Comparison of ENCODE assay signal across 18 mouse cellular contexts in the genomic region with DNA sequence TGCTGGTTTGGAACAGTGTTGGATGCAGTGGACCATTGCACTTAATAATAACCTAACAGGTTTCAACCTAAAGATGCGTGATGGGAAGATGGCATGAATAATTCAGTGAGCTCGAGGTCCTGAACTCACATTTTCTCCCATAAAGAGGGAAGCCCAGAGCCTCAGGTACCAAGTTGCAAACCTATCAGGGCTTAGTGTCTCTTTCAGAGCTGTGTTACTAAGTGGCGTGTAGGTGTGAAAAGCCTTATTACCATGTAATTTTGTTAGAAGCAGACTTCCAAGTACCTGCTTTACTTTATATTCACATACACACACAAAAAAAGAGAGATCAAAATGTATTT.
DNase-seq lines count a peak whose midpoint lies in the region; ATAC-seq and TF ChIP-seq lines count a peak whose summit lies in the region.
"Had no signal": no experiment of that assay in that cellular context is flagged by ENCODE, and none has a peak within 500 bp of the region (broad histone marks: within the 10 kb centered on the region; RNA-seq: fewer than 3 reads in every experiment).

No protein-coding gene starts in this region.

- H3K4me2 ChIP-seq in hindbrain, embryonic 14.5 days (replicated peaks) = no peak overlapping the region
- H3K4me2 ChIP-seq: liver, embryonic 13.5 days had no signal

- DNase-seq in heart, adult 2 months = no peak
- no peak for DNase-seq in heart, adult 18-20 months
- DNase-seq in layer of hippocampus, adult 2 months (ENCODE audit: low spot score in 2 of 2) = no peak
- no peak for DNase-seq in layer of hippocampus, adult 9-10 months (ENCODE audit: low spot score)
- DNase-seq in hindbrain, embryonic 14.5 days (ENCODE audit: low spot score) = no peak
- no peak for DNase-seq in cerebellum, adult 11-12 months
- DNase-seq in thymus, postnatal 4 days = no peak
- DNase-seq: cerebellum, adult 9-11 months; gastrocnemius, postnatal 25 days; kidney, adult 2 months; kidney, postnatal 10 days; liver, embryonic 13.5 days; lung, postnatal 14 days; thymus, adult 2 months had no signal

- H3K27ac ChIP-seq in heart, adult 2 months = peak overlapping the region; percentile 79
- peak overlapping the region; percentile 90 for H3K27ac ChIP-seq in layer of hippocampus, adult 2 months
- H3K27ac ChIP-seq in cortical plate, adult 2 months (ENCODE audit: insufficient read depth, low read length) = peak overlapping the region; percentile 66; the same call in 1 of the 2 replicates
- H3K27ac ChIP-seq in hindbrain, embryonic 14.5 days = peak overlapping the region; percentile 77; the same call in 1 of the 2 replicates
- H3K27ac ChIP-seq: embryonic facial prominence, embryonic 10.5 days; liver, embryonic 13.5 days; stomach, postnatal 0 days had no signal

- 0 out of 2 replicates have a peak, but pooled peaks cover 2% of the 10 kb centered on the region for H3K36me3 ChIP-seq in heart, adult 2 months (ENCODE audit: control insufficient read depth, insufficient read depth, low read length)
- no peaks in the 10 kb centered on the region for H3K36me3 ChIP-seq in hindbrain, embryonic 14.5 days (replicated peaks; ENCODE audit: control insufficient read depth, insufficient read depth)
- H3K36me3 ChIP-seq: embryonic facial prominence, embryonic 10.5 days; liver, embryonic 13.5 days had no signal

- no peaks in the 10 kb centered on the region for H3K27me3 ChIP-seq in heart, adult 2 months (ENCODE audit: control insufficient read depth, insufficient read depth, low read length)
- no peaks in the 10 kb centered on the region for H3K27me3 ChIP-seq in hindbrain, embryonic 14.5 days (ENCODE audit: control insufficient read depth, insufficient read depth, low read length)
- H3K27me3 ChIP-seq: liver, embryonic 13.5 days had no signal

- no peak for ATAC-seq in hindbrain, embryonic 14.5 days (ENCODE audit: low FRiP score)
- ATAC-seq: CD4-positive, CD25-positive, alpha-beta regulatory T cell, adult 4 months had no signal

- intact Hi-C loops in heart, adult 2 months (cut with DNase I) = loop anchor here (5.0 to 10.0 kb wide), 2 partner anchors 124 to 411 kb away; no protein-coding TSS in a partner anchor

- no peak for TF ChIP-seq POLR2A in heart, adult 2 months (IDR thresholded peaks at IDR 0.05; ENCODE audit: insufficient read depth, low read depth, low read length)
- TF ChIP-seq POLR2A in cortical plate, adult 2 months (IDR thresholded peaks at IDR 0.05; ENCODE audit: extremely low read depth, insufficient read depth, low read length) = no peak

- TF ChIP-seq CTCF in heart, adult 2 months (IDR thresholded peaks at IDR 0.05) = no peak
- no peak for TF ChIP-seq CTCF in layer of hippocampus, adult 2 months (conservative IDR thresholded peaks at IDR 0.05)
- TF ChIP-seq CTCF in cortical plate, adult 2 months (IDR thresholded peaks at IDR 0.05; ENCODE audit: extremely low read depth, insufficient read depth, low read length) = no peak

- no peaks in the 10 kb centered on the region for H3K79me2 ChIP-seq in heart, adult 2 months (replicated peaks; ENCODE audit: control insufficient read depth, insufficient read depth, low read length)

- no peak overlapping the region for H3K4me3 ChIP-seq in heart, adult 2 months
- no peak overlapping the region for H3K4me3 ChIP-seq in layer of hippocampus, adult 2 months
- H3K4me3 ChIP-seq in cortical plate, adult 2 months (ENCODE audit: insufficient read depth, low read length) = no peak overlapping the region
- no peak overlapping the region for H3K4me3 ChIP-seq in hindbrain, embryonic 14.5 days (replicated peaks; ENCODE audit: low read length)
- H3K4me3 ChIP-seq: embryonic facial prominence, embryonic 10.5 days; liver, embryonic 13.5 days had no signal

- H3K9ac ChIP-seq in heart, adult 2 months (ENCODE audit: low read depth, low read length) = no peak overlapping the region
- no peak overlapping the region for H3K9ac ChIP-seq in hindbrain, embryonic 14.5 days
- H3K9ac ChIP-seq: liver, embryonic 13.5 days had no signal

- 81% methylated on average over 3 of the region's 3 CpGs for WGBS in heart, adult 2 months
- 36% methylated on average over 3 of the region's 3 CpGs for WGBS in hindbrain, embryonic 14.5 days

- TF ChIP-seq EP300 in heart, adult 2 months (IDR thresholded peaks at IDR 0.05; ENCODE audit: insufficient read depth, low read depth, low read length) = no peak

- H3K9me3 ChIP-seq in hindbrain, embryonic 14.5 days (ENCODE audit: control insufficient read depth, low read length) = no peaks in the 10 kb centered on the region
- H3K9me3 ChIP-seq: embryonic facial prominence, embryonic 10.5 days; liver, embryonic 13.5 days had no signal

- no peaks in the 10 kb centered on the region for H3K4me1 ChIP-seq in heart, adult 2 months (ENCODE audit: control insufficient read depth, insufficient read depth, low read length)
- H3K4me1 ChIP-seq in cortical plate, adult 2 months (ENCODE audit: control insufficient read depth, insufficient read depth, low read length) = peaks cover 12% of the 10 kb centered on the region
- peaks cover 14% of the 10 kb centered on the region for H3K4me1 ChIP-seq in hindbrain, embryonic 14.5 days (replicated peaks; ENCODE audit: control insufficient read depth, insufficient read depth, low read length)
- H3K4me1 ChIP-seq: liver, embryonic 13.5 days had no signal
